Mouse (Mus musculus) midbrain, embryonic 13.5 days (tissue): ENCODE results near the gene Sema4b. TPM values are rescaled to one million over a fixed set of nuclear protein-coding genes. Genes with fewer than 3 reads are reported as not detected.
A peak's percentile ranks its signal among the peaks of the same experiment; 100 is the strongest.

ENCODE experiments used
- ATAC-seq: fragments of 200-750 bp; cut with Nextera tagmentation; 2 replicates; pipeline ENCODE4 v1.8.0; 2017; ENCODE audit warnings: mild to moderate bottlenecking, moderate TSS enrichment, moderate library complexity
- H3K27ac ChIP-seq: fragments of 300-500 bp; sonication (generic); 2 replicates; pipeline ENCODE4 v1.5.1; 2015; ENCODE audit warnings: inconsistent platforms, mild to moderate bottlenecking, moderate library complexity
- H3K27me3 ChIP-seq: fragments of 300-500 bp; sonication (generic); 2 replicates; pipeline ENCODE4 v1.6.1; 2015; ENCODE audit warnings: mild to moderate bottlenecking, inconsistent platforms
- H3K36me3 ChIP-seq: fragments of 300-500 bp; sonication (generic); 2 replicates; pipeline ENCODE4 v1.6.1; 2015; ENCODE audit warnings: mild to moderate bottlenecking, inconsistent platforms
- H3K4me1 ChIP-seq: fragments of 300-500 bp; sonication (generic); replicated peaks from 2 replicates; pipeline ENCODE4 v1.6.1; 2015; ENCODE audit warnings: inconsistent platforms
- H3K4me2 ChIP-seq: fragments of 300-500 bp; sonication (generic); replicated peaks from 2 replicates; pipeline ENCODE4 v1.6.1; 2015; ENCODE audit warnings: moderate library complexity, mild to moderate bottlenecking, inconsistent platforms
- H3K4me3 ChIP-seq: fragments of 300-500 bp; sonication (generic); replicated peaks from 2 replicates; pipeline ENCODE4 v1.5.1; 2015; ENCODE audit warnings: mild to moderate bottlenecking, inconsistent platforms
- H3K9ac ChIP-seq: fragments of 300-500 bp; sonication (generic); replicated peaks from 2 replicates; pipeline ENCODE4 v1.6.1; 2015; ENCODE audit warnings: mild to moderate bottlenecking, inconsistent platforms
- H3K9me3 ChIP-seq: fragments of 300-500 bp; sonication (generic); 2 replicates; pipeline ENCODE4 v1.6.1; 2016; ENCODE audit warnings: mild to moderate bottlenecking, inconsistent platforms
- WGBS: fragments of 180-500 bp; shearing (Covaris S2); methylation state at CpG from one replicate; pipeline ENCODE4 v1.1.7; 2015; 5-methylcytosine and 5-hydroxymethylcytosine counted together
- polyA plus RNA-seq: library from polyadenylated mRNA; unstranded; fragments of >200 nt; fragmentation: Nextera tagmentation; extraction: Ambion mirVana; gene quantifications from 2 replicates; pipeline ENCODE4 v1.2.1, GENCODE M21; 2015

Gene Sema4b
- polyA plus RNA-seq, 1 experiment from 2014 or later, result 24.0 TPM

GRCm38 (mm10) chr7:80189147-80189933 is 2.7 kb downstream of the Sema4b start:
- Histone ChIP-seq H3K4me1 (peaks cover 72% of the 10 kb centered on the region), H3K9me3 (no peaks in the 10 kb centered on the region), H3K4me2 (no peak overlapping the region; the same call in 1 of the 2 replicates), H3K9ac (no peak overlapping the region), H3K36me3 (no peaks in the 10 kb centered on the region), H3K27ac (peak overlapping the region; percentile 36; the same call in 1 of the 2 replicates), H3K27me3 (no peaks in the 10 kb centered on the region; the same call in 1 of the 2 replicates), H3K4me3 (no peak overlapping the region)
- 45% methylated on average over 11 of the region's 11 CpGs for WGBS
- ATAC-seq, result no peak

- peak overlapping the region; percentile 42; the same call in 1 of the 2 replicates for H3K4me2 ChIP-seq
These were observed 4.8 kb downstream of the Sema4b start for GRCm38 (mm10) chr7:80191455-80191854.

GRCm38 (mm10) chr7:80192226-80193061 is 5.8 kb downstream of the Sema4b start:
- ATAC-seq, result peak; percentile 88
- no peaks in the 10 kb centered on the region for H3K36me3 ChIP-seq
- H3K4me3 ChIP-seq, result peak overlapping the region; percentile 18
- WGBS, result 10% methylated on average over 16 of the region's 16 CpGs
- no peaks in the 10 kb centered on the region for H3K9me3 ChIP-seq
- H3K4me2 ChIP-seq, result peak overlapping the region; percentile 42
- H3K27ac ChIP-seq, result peak overlapping the region; percentile 83
- H3K4me1 ChIP-seq, result peaks cover 72% of the 10 kb centered on the region
- H3K9ac ChIP-seq, result peak overlapping the region; percentile 17; the same call in 1 of the 2 replicates
- H3K27me3 ChIP-seq, result no peaks in the 10 kb centered on the region

More at GRCm38 (mm10) chr7:80191455-80191854, 4.8 kb downstream of the Sema4b start:
- no peak for ATAC-seq
- Histone ChIP-seq H3K4me3 (no peak overlapping the region), H3K36me3 (no peaks in the 10 kb centered on the region), H3K9ac (no peak overlapping the region; the same call in 1 of the 2 replicates), H3K9me3 (no peaks in the 10 kb centered on the region), H3K4me1 (peaks cover 76% of the 10 kb centered on the region), H3K27ac (peak overlapping the region; percentile 83), H3K27me3 (no peaks in the 10 kb centered on the region)
- 28% methylated on average over 5 of the region's 5 CpGs for WGBS

GRCm38 (mm10) chr7:80193941-80194739 is 7.5 kb downstream of the Sema4b start:
- peak overlapping the region; percentile 82 for H3K27ac ChIP-seq
- no peak for ATAC-seq
- H3K4me3 ChIP-seq, result no peak overlapping the region
- peak overlapping the region; percentile 1; the same call in 1 of the 2 replicates for H3K4me2 ChIP-seq
- H3K4me1 ChIP-seq, result peaks cover 62% of the 10 kb centered on the region
- H3K9ac ChIP-seq, result peak overlapping the region; percentile 40
- H3K9me3 ChIP-seq, result no peaks in the 10 kb centered on the region
- no peaks in the 10 kb centered on the region for H3K27me3 ChIP-seq
- 44% methylated on average over 13 of the region's 13 CpGs for WGBS
- no peaks in the 10 kb centered on the region for H3K36me3 ChIP-seq

- ATAC-seq, result no peak
These were observed 8.5 kb downstream of the Sema4b start for GRCm38 (mm10) chr7:80195146-80195545.

GRCm38 (mm10) chr7:80195576-80196263 is 9.1 kb downstream of the Sema4b start:
- H3K9me3 ChIP-seq, result no peaks in the 10 kb centered on the region
- WGBS, result 93% methylated on average over 10 of the region's 11 CpGs
- no peak overlapping the region for H3K4me3 ChIP-seq
- H3K27ac ChIP-seq, result no peak overlapping the region
- ATAC-seq, result no peak
- H3K27me3 ChIP-seq, result no peaks in the 10 kb centered on the region
- H3K4me2 ChIP-seq, result no peak overlapping the region
- H3K4me1 ChIP-seq, result peaks cover 73% of the 10 kb centered on the region
- no peaks in the 10 kb centered on the region for H3K36me3 ChIP-seq
- no peak overlapping the region for H3K9ac ChIP-seq

More at GRCm38 (mm10) chr7:80195146-80195545, 8.5 kb downstream of the Sema4b start:
- no peak overlapping the region for H3K9ac ChIP-seq
- H3K4me2 ChIP-seq, result no peak overlapping the region
- no peaks in the 10 kb centered on the region for H3K36me3 ChIP-seq
- no peak overlapping the region for H3K4me3 ChIP-seq
- H3K9me3 ChIP-seq, result no peaks in the 10 kb centered on the region
- 93% methylated on average over 5 of the region's 5 CpGs for WGBS
- H3K27ac ChIP-seq, result no peak overlapping the region
- peaks cover 67% of the 10 kb centered on the region for H3K4me1 ChIP-seq
- no peaks in the 10 kb centered on the region for H3K27me3 ChIP-seq

- Histone ChIP-seq H3K4me3 (peak overlapping the region; percentile 65), H3K4me1 (peaks cover 73% of the 10 kb centered on the region), H3K27me3 (no peaks in the 10 kb centered on the region), H3K27ac (peak overlapping the region; percentile 98), H3K36me3 (no peaks in the 10 kb centered on the region), H3K9ac (peak overlapping the region; percentile 91; the same call in 1 of the 2 replicates), H3K9me3 (no peaks in the 10 kb centered on the region), H3K4me2 (peak overlapping the region; percentile 76)
- WGBS, result 13% methylated on average over 4 of the region's 4 CpGs
- ATAC-seq, result no peak
These were observed 10.7 kb downstream of the Sema4b start for GRCm38 (mm10) chr7:80197371-80197770.

- peak; percentile 90 for ATAC-seq
- peaks cover 74% of the 10 kb centered on the region for H3K4me1 ChIP-seq
- no peaks in the 10 kb centered on the region for H3K36me3 ChIP-seq
- no peaks in the 10 kb centered on the region for H3K9me3 ChIP-seq
- peak overlapping the region; percentile 65 for H3K4me3 ChIP-seq
- H3K27me3 ChIP-seq, result no peaks in the 10 kb centered on the region
- peak overlapping the region; percentile 98 for H3K27ac ChIP-seq
- H3K4me2 ChIP-seq, result peak overlapping the region; percentile 76
- H3K9ac ChIP-seq, result peak overlapping the region; percentile 91
- under 1% methylated on average over 71 of the region's 74 CpGs for WGBS
These were observed 11.5 kb downstream of the Sema4b start for GRCm38 (mm10) chr7:80197941-80198778.

- peak; percentile 7; the same call in 1 of the 2 replicates for ATAC-seq
These were observed 12.2 kb downstream of the Sema4b start for GRCm38 (mm10) chr7:80198863-80199262.

GRCm38 (mm10) chr7:80199286-80199685 is 12.6 kb downstream of the Sema4b start:
- H3K4me1 ChIP-seq, result peaks cover 76% of the 10 kb centered on the region
- H3K9ac ChIP-seq, result peak overlapping the region; percentile 91
- 36% methylated on average over 6 of the region's 6 CpGs for WGBS
- no peaks in the 10 kb centered on the region for H3K9me3 ChIP-seq
- no peak for ATAC-seq
- peak overlapping the region; percentile 98 for H3K27ac ChIP-seq
- H3K4me3 ChIP-seq, result peak overlapping the region; percentile 65
- no peaks in the 10 kb centered on the region for H3K27me3 ChIP-seq
- no peaks in the 10 kb centered on the region for H3K36me3 ChIP-seq
- peak overlapping the region; percentile 76 for H3K4me2 ChIP-seq

More at GRCm38 (mm10) chr7:80198863-80199262, 12.2 kb downstream of the Sema4b start:
- Histone ChIP-seq H3K27ac (peak overlapping the region; percentile 98), H3K36me3 (no peaks in the 10 kb centered on the region), H3K4me2 (peak overlapping the region; percentile 76), H3K4me3 (peak overlapping the region; percentile 65), H3K9ac (peak overlapping the region; percentile 91), H3K27me3 (no peaks in the 10 kb centered on the region), H3K9me3 (no peaks in the 10 kb centered on the region), H3K4me1 (peaks cover 76% of the 10 kb centered on the region)
- 2% methylated on average over 11 of the region's 11 CpGs for WGBS
